Mouse (Mus musculus) neural tube, embryonic 14.5 days (tissue): ENCODE results near the gene Hoxb6. TPM values are rescaled to one million over a fixed set of nuclear protein-coding genes. Genes with fewer than 3 reads are reported as not detected.
A peak's percentile ranks its signal among the peaks of the same experiment; 100 is the strongest.

ENCODE experiments used
- ATAC-seq: fragments of 200-750 bp; cut with Nextera tagmentation; 2 replicates; pipeline ENCODE4 v1.8.0; 2017; ENCODE audit warnings: low read depth, mild to moderate bottlenecking, moderate TSS enrichment, moderate library complexity
- H3K27ac ChIP-seq: fragments of 300-500 bp; sonication (generic); 2 replicates; pipeline ENCODE4 v1.5.1; 2014; ENCODE audit warnings: low read depth, mild to moderate bottlenecking, control low read depth, low read length, moderate library complexity, mixed read lengths
- H3K27me3 ChIP-seq: fragments of 300-500 bp; sonication (generic); 2 replicates; pipeline ENCODE4 v1.6.1; 2014; ENCODE audit warnings: low read length; ENCODE audit not compliant: control insufficient read depth, insufficient read depth
- H3K36me3 ChIP-seq: fragments of 300-500 bp; sonication (generic); 2 replicates; pipeline ENCODE4 v1.6.1; 2014; ENCODE audit warnings: low read length, mixed read lengths; ENCODE audit not compliant: control insufficient read depth, insufficient read depth
- H3K4me1 ChIP-seq: fragments of 300-500 bp; sonication (generic); 2 replicates; pipeline ENCODE4 v1.6.1; 2014; ENCODE audit warnings: low read length; ENCODE audit not compliant: control insufficient read depth, insufficient read depth
- H3K4me2 ChIP-seq: fragments of 300-500 bp; sonication (generic); 2 replicates; pipeline ENCODE4 v1.6.1; 2014; ENCODE audit warnings: mild to moderate bottlenecking, low read depth, low read length, control low read depth
- H3K4me3 ChIP-seq: fragments of 300-500 bp; sonication (generic); 2 replicates; pipeline ENCODE4 v1.5.1; 2014; ENCODE audit warnings: low read depth, low read length, control low read depth, mixed read lengths
- H3K9ac ChIP-seq: fragments of 300-500 bp; sonication (generic); replicated peaks from 2 replicates; pipeline ENCODE4 v1.6.1; 2014; ENCODE audit warnings: low read depth, mild to moderate bottlenecking, control low read depth, low read length, mixed read lengths
- H3K9me3 ChIP-seq: fragments of 300-500 bp; sonication (generic); 2 replicates; pipeline ENCODE4 v1.6.1; 2016; ENCODE audit warnings: low read length; ENCODE audit not compliant: control insufficient read depth
- WGBS: fragments of 180-500 bp; shearing (Covaris S2); extraction: QIAGEN DNeasy Blood & Tissue Kit; methylation state at CpG from one replicate; pipeline ENCODE4 v1.1.7; 2014; 5-methylcytosine and 5-hydroxymethylcytosine counted together
- polyA plus RNA-seq: library from polyadenylated mRNA; unstranded; fragments of >200 nt; fragmentation: Nextera tagmentation; extraction: Ambion mirVana; gene quantifications from 2 replicates; pipeline ENCODE4 v1.2.1, GENCODE M21; 2014

Hoxb6 gene
- polyA plus RNA-seq, 1 experiment from 2014 or later, result 138 TPM

DNA sequence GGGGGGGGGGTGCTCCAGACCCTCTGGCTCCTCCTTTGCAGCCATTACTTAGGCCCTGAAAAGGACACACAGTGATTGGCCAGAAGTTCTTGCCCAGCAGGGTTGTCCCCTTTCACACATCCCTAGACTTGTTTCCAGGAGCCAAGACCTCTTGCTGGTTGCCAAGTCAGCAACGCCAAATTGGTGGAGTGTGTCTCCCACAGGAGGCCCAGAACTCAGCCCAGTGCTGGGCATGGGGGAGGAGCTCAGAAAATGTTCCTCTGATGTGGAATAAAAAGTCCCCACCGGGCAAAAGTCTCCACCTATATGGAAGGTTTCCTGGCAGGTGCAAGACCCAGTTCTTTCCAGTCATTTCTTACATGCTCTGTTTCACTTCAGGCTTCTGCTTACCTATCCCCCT lies 33.2 kb upstream of the Hoxb6 start:
- ATAC-seq, result no peak
- Histone ChIP-seq H3K4me2 (no peak overlapping the region), H3K27ac (no peak overlapping the region), H3K27me3 (0 out of 2 replicates have a peak, but pooled peaks cover 2% of the 10 kb centered on the region), H3K4me1 (peaks cover 38% of the 10 kb centered on the region), H3K9me3 (no peaks in the 10 kb centered on the region), H3K36me3 (no peaks in the 10 kb centered on the region), H3K9ac (no peak overlapping the region), H3K4me3 (no peak overlapping the region)
- WGBS, result 5% methylated on average over 2 of the region's 2 CpGs

GRCm38 (mm10) chr11:96259511-96259910 lies 32.8 kb upstream of the Hoxb6 start:
- Histone ChIP-seq H3K9me3 (no peaks in the 10 kb centered on the region), H3K4me2 (no peak overlapping the region), H3K4me1 (peaks cover 42% of the 10 kb centered on the region), H3K27me3 (0 out of 2 replicates have a peak, but pooled peaks cover 2% of the 10 kb centered on the region), H3K36me3 (no peaks in the 10 kb centered on the region), H3K27ac (no peak overlapping the region), H3K9ac (no peak overlapping the region), H3K4me3 (no peak overlapping the region)
- WGBS, result 14% methylated on average over 1 of the region's 1 CpGs
- no peak for ATAC-seq

GRCm38 (mm10) chr11:96260310-96260970 lies 31.8 kb upstream of the Hoxb6 start:
- peak overlapping the region; percentile 28; the same call in 1 of the 2 replicates for H3K4me2 ChIP-seq
- H3K27me3 ChIP-seq, result 0 out of 2 replicates have a peak, but pooled peaks cover 2% of the 10 kb centered on the region

GRCm38 (mm10) chr11:96261323-96261890 lies 30.9 kb upstream of the Hoxb6 start:
- H3K36me3 ChIP-seq, result no peaks in the 10 kb centered on the region
- no peak overlapping the region for H3K9ac ChIP-seq
- no peaks in the 10 kb centered on the region for H3K9me3 ChIP-seq
- peak; percentile 32; the same call in 1 of the 2 replicates for ATAC-seq
- H3K4me2 ChIP-seq, result peak overlapping the region; percentile 17; the same call in 1 of the 2 replicates
- no peak overlapping the region for H3K4me3 ChIP-seq
- H3K4me1 ChIP-seq, result peaks cover 43% of the 10 kb centered on the region
- H3K27me3 ChIP-seq, result 0 out of 2 replicates have a peak, but pooled peaks cover 2% of the 10 kb centered on the region
- no peak overlapping the region for H3K27ac ChIP-seq
- WGBS, result 4% methylated on average over 24 of the region's 24 CpGs

More at GRCm38 (mm10) chr11:96260310-96260970, 31.8 kb upstream of the Hoxb6 start:
- ATAC-seq, result peak; percentile 64; the same call in 1 of the 2 replicates
- no peaks in the 10 kb centered on the region for H3K9me3 ChIP-seq
- H3K4me3 ChIP-seq, result no peak overlapping the region; the same call in 1 of the 2 replicates
- 3% methylated on average over 23 of the region's 23 CpGs for WGBS
- H3K9ac ChIP-seq, result no peak overlapping the region
- no peaks in the 10 kb centered on the region for H3K36me3 ChIP-seq
- H3K4me1 ChIP-seq, result peaks cover 43% of the 10 kb centered on the region
- peak overlapping the region; percentile 49; the same call in 1 of the 2 replicates for H3K27ac ChIP-seq

DNA sequence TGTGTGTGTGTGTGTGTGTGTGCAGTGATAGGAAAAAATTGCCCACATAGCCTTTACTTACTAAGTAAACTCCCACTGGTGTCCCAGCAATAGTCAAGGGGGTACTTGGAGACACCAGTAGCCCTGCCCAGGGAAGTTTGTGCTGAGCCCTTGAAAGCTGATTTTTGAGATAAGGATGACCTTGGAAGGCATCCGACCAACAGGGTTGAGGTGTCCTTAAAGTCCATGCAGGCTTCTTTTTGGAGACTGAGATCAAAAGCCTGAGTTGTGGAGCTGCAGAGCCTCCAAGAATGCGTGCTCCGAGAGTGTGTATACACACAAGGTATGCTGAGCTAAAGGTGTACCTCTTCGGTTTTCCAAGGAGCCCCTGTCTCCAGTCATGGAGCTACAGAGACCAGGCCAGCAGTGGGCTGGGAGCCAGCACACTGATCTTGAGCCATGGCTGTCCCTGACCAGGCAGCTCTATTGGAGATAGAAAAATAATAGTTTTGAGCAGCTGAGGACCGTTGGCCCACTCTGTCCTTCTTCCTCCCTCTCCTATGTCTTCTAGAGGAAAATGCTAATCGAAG lies 29.9 kb upstream of the Hoxb6 start:
- H3K4me3 ChIP-seq, result no peak overlapping the region
- 22% methylated on average over 6 of the region's 6 CpGs for WGBS
- no peak for ATAC-seq
- H3K4me1 ChIP-seq, result peaks cover 44% of the 10 kb centered on the region
- no peak overlapping the region for H3K27ac ChIP-seq
- no peak overlapping the region for H3K9ac ChIP-seq
- no peaks in the 10 kb centered on the region for H3K36me3 ChIP-seq
- H3K27me3 ChIP-seq, result 0 out of 2 replicates have a peak, but pooled peaks cover 2% of the 10 kb centered on the region
- no peak overlapping the region for H3K4me2 ChIP-seq
- H3K9me3 ChIP-seq, result no peaks in the 10 kb centered on the region

- no peak for ATAC-seq
- Histone ChIP-seq H3K9me3 (no peaks in the 10 kb centered on the region), H3K36me3 (no peaks in the 10 kb centered on the region), H3K27me3 (no peaks in the 10 kb centered on the region), H3K9ac (peak overlapping the region; percentile 47), H3K27ac (peak overlapping the region; percentile 44; the same call in 1 of the 2 replicates), H3K4me2 (peak overlapping the region; percentile 40), H3K4me1 (peaks cover 52% of the 10 kb centered on the region), H3K4me3 (no peak overlapping the region)
- WGBS, result 10% methylated on average over 33 of the region's 33 CpGs
These were observed 28.5 kb upstream of the Hoxb6 start for GRCm38 (mm10) chr11:96263636-96264389.

GRCm38 (mm10) chr11:96264390-96265020 lies 27.8 kb upstream of the Hoxb6 start:
- Histone ChIP-seq H3K4me3 (no peak overlapping the region), H3K4me2 (0 out of 2 replicates have a peak overlapping the region, but pooled peaks have one; percentile 40), H3K9ac (peak overlapping the region; percentile 47; the same call in 1 of the 2 replicates), H3K9me3 (no peaks in the 10 kb centered on the region), H3K36me3 (no peaks in the 10 kb centered on the region), H3K4me1 (peaks cover 59% of the 10 kb centered on the region), H3K27ac (no peak overlapping the region; the same call in 1 of the 2 replicates), H3K27me3 (no peaks in the 10 kb centered on the region)
- 30% methylated on average over 8 of the region's 8 CpGs for WGBS
- ATAC-seq, result no peak

GRCm38 (mm10) chr11:96265954-96266353 lies 26.3 kb upstream of the Hoxb6 start:
- no peaks in the 10 kb centered on the region for H3K27me3 ChIP-seq
- ATAC-seq, result peak; percentile 26; the same call in 1 of the 2 replicates
- peaks cover 62% of the 10 kb centered on the region for H3K4me1 ChIP-seq
- WGBS, result 7% methylated on average over 7 of the region's 7 CpGs
- no peaks in the 10 kb centered on the region for H3K9me3 ChIP-seq
- no peak overlapping the region for H3K4me3 ChIP-seq
- H3K4me2 ChIP-seq, result peak overlapping the region; percentile 23
- peak overlapping the region; percentile 48; the same call in 1 of the 2 replicates for H3K27ac ChIP-seq
- no peak overlapping the region; the same call in 1 of the 2 replicates for H3K9ac ChIP-seq
- H3K36me3 ChIP-seq, result no peaks in the 10 kb centered on the region
